Mouse (Mus musculus): ENCODE measurements around the gene Adamts3.
A peak's percentile ranks its signal among the peaks of the same experiment; 100 is the strongest.

Gene Adamts3

GRCm38 (mm10) chr5:89714552-89714951, 168.6 kb downstream of the Adamts3 start:
- Histone ChIP-seq H3K36me3 (ENCODE audit: insufficient read depth, low read length) (no peaks in the 10 kb centered on the region), H3K4me3 (replicated peaks; ENCODE audit: low read length) (no peak overlapping the region), H3K27me3 (ENCODE audit: insufficient read depth, low read length) (no peaks in the 10 kb centered on the region), H3K9me3 (ENCODE audit: low read length) (peaks cover 8% of the 10 kb centered on the region; the same call in 1 of the 2 replicates), H3K4me1 (replicated peaks; ENCODE audit: low read depth, low read length) (no peaks in the 10 kb centered on the region)
- no peak for TF ChIP-seq CTCF (conservative IDR thresholded peaks at IDR 0.05; ENCODE audit: low read length)
- TF ChIP-seq NANOG (IDR thresholded peaks at IDR 0.05; ENCODE audit: borderline replicate concordance, low read length), result no peak
- no peak for TF ChIP-seq POU5F1 (IDR thresholded peaks at IDR 0.05; ENCODE audit: borderline replicate concordance, low read length)

DNA sequence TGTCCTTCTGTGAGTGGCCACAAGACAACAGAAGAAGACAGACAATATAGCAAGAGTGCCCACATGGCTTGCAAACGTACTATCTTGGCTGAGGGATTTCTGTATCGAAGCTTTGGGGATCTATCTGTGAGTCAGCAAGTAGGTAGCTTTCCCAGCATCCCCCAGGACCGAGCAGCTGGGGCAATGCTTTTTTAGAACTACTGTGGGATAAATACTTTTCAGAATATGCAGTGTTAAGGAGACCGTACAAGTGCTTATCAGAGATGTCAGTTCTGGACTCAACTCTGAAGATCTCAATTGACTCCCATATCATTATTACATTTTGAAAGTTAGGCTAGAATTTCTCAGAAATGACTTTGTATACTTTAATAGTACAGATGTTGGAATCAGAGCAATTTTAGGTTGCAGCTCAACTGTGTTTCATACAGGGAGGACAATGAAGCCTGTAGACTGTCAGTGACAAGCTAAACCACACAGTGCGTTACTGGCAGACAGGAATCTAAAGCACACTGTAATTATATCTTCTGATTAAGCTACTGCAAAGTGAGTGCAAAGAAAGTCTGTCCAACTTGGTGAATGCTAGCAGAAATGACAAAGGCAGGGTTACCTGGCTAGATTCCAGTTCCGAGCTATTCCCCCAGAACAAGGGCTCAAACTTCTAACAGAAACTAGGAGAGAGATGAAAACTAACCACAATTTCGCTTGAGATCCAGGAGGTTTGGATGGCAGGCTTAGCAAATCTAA, 171.8 kb downstream of the Adamts3 start:
- no peaks in the 10 kb centered on the region for H3K9me3 ChIP-seq (ENCODE audit: low read length)
- no peaks in the 10 kb centered on the region for H3K27me3 ChIP-seq (ENCODE audit: insufficient read depth, low read length)
- no peak overlapping the region for H3K4me3 ChIP-seq (replicated peaks; ENCODE audit: low read length)
- TF ChIP-seq CTCF (conservative IDR thresholded peaks at IDR 0.05; ENCODE audit: low read length) (no peak), POU5F1 (IDR thresholded peaks at IDR 0.05; ENCODE audit: borderline replicate concordance, low read length) (no peak), NANOG (IDR thresholded peaks at IDR 0.05; ENCODE audit: borderline replicate concordance, low read length) (no peak)
- no peaks in the 10 kb centered on the region for H3K36me3 ChIP-seq (ENCODE audit: insufficient read depth, low read length)
- no peaks in the 10 kb centered on the region for H3K4me1 ChIP-seq (replicated peaks; ENCODE audit: low read depth, low read length)

- H3K27me3 ChIP-seq (ENCODE audit: insufficient read depth, low read length), result no peaks in the 10 kb centered on the region
- H3K36me3 ChIP-seq (ENCODE audit: insufficient read depth, low read length), result no peaks in the 10 kb centered on the region
- no peaks in the 10 kb centered on the region for H3K4me1 ChIP-seq (replicated peaks; ENCODE audit: low read depth, low read length)
- no peak for TF ChIP-seq NANOG (IDR thresholded peaks at IDR 0.05; ENCODE audit: borderline replicate concordance, low read length)
- no peak for TF ChIP-seq CTCF (conservative IDR thresholded peaks at IDR 0.05; ENCODE audit: low read length)
- no peak for TF ChIP-seq POU5F1 (IDR thresholded peaks at IDR 0.05; ENCODE audit: borderline replicate concordance, low read length)
- no peaks in the 10 kb centered on the region for H3K9me3 ChIP-seq (ENCODE audit: low read length)
- H3K4me3 ChIP-seq (replicated peaks; ENCODE audit: low read length), result no peak overlapping the region
Observed at GRCm38 (mm10) chr5:89709459-89709858, 173.7 kb downstream of the Adamts3 start.

GRCm38 (mm10) chr5:89704264-89704663, 178.9 kb downstream of the Adamts3 start:
- TF ChIP-seq CTCF (conservative IDR thresholded peaks at IDR 0.05; ENCODE audit: low read length), result no peak
- TF ChIP-seq POU5F1 (IDR thresholded peaks at IDR 0.05; ENCODE audit: borderline replicate concordance, low read length), result no peak
- TF ChIP-seq NANOG (IDR thresholded peaks at IDR 0.05; ENCODE audit: borderline replicate concordance, low read length), result no peak
- no peak overlapping the region for H3K4me3 ChIP-seq (replicated peaks; ENCODE audit: low read length)
- H3K27me3 ChIP-seq (ENCODE audit: insufficient read depth, low read length), result no peaks in the 10 kb centered on the region

DNA sequence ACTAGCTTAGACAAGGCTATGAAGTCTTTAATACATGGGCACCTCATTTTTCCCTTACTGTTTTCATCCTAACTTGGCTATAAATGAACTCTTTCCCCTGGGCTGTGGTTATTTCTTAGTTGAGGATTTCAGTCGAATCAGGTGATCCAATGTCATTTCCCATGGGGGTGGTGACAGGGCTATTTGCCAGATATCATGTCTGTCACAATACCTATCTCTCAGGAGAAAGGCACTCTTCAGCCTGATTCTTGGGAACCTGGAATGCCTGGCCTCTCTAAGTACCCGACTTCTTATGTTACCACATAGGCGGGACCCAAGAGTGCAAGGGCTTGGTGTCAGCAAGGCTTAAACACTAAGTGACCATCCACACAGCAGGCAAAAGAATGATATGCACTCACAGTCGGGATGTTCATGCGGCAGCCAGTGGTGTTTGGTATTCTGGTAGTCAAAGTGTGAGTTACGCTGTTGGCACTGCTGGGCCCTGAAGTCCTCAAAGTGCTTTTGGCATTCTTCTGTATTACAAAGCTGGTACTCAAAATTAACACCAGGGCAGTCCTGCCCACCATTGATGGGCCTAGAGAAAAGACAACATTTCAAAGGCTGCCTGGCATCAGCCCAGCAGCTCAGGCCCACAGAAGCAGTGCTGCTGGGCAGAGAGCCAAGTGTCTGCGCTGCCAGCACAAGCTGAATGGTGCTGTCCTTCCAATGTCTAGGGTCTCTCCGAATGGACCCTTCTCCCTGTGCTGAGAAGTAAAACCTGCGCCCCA, 181.7 kb downstream of the Adamts3 start:
- TF ChIP-seq POU5F1 (IDR thresholded peaks at IDR 0.05; ENCODE audit: borderline replicate concordance, low read length) (no peak), CTCF (conservative IDR thresholded peaks at IDR 0.05; ENCODE audit: low read length) (no peak), NANOG (IDR thresholded peaks at IDR 0.05; ENCODE audit: borderline replicate concordance, low read length) (no peak)
- Histone ChIP-seq H3K4me3 (replicated peaks; ENCODE audit: low read length) (no peak overlapping the region), H3K9me3 (ENCODE audit: low read length) (no peaks in the 10 kb centered on the region), H3K36me3 (ENCODE audit: insufficient read depth, low read length) (no peaks in the 10 kb centered on the region), H3K27me3 (ENCODE audit: insufficient read depth, low read length) (no peaks in the 10 kb centered on the region), H3K4me1 (replicated peaks; ENCODE audit: low read depth, low read length) (no peaks in the 10 kb centered on the region)

More at GRCm38 (mm10) chr5:89704264-89704663, 178.9 kb downstream of the Adamts3 start:
- H3K9me3 ChIP-seq (ENCODE audit: low read length), result no peaks in the 10 kb centered on the region
- H3K4me1 ChIP-seq (replicated peaks; ENCODE audit: low read depth, low read length), result no peaks in the 10 kb centered on the region
- H3K36me3 ChIP-seq (ENCODE audit: insufficient read depth, low read length), result no peaks in the 10 kb centered on the region

GRCm38 (mm10) chr5:89687826-89688225, 195.3 kb downstream of the Adamts3 start:
- TF ChIP-seq CTCF (conservative IDR thresholded peaks at IDR 0.05; ENCODE audit: low read length) (no peak), NANOG (IDR thresholded peaks at IDR 0.05; ENCODE audit: borderline replicate concordance, low read length) (no peak), POU5F1 (IDR thresholded peaks at IDR 0.05; ENCODE audit: borderline replicate concordance, low read length) (no peak)
- no peak overlapping the region for H3K4me3 ChIP-seq (replicated peaks; ENCODE audit: low read length)
- no peaks in the 10 kb centered on the region for H3K4me1 ChIP-seq (replicated peaks; ENCODE audit: low read depth, low read length)
- no peaks in the 10 kb centered on the region for H3K36me3 ChIP-seq (ENCODE audit: insufficient read depth, low read length)
- H3K9me3 ChIP-seq (ENCODE audit: low read length), result no peaks in the 10 kb centered on the region
- 0 out of 2 replicates have a peak, but pooled peaks cover 4% of the 10 kb centered on the region for H3K27me3 ChIP-seq (ENCODE audit: insufficient read depth, low read length)

DNA sequence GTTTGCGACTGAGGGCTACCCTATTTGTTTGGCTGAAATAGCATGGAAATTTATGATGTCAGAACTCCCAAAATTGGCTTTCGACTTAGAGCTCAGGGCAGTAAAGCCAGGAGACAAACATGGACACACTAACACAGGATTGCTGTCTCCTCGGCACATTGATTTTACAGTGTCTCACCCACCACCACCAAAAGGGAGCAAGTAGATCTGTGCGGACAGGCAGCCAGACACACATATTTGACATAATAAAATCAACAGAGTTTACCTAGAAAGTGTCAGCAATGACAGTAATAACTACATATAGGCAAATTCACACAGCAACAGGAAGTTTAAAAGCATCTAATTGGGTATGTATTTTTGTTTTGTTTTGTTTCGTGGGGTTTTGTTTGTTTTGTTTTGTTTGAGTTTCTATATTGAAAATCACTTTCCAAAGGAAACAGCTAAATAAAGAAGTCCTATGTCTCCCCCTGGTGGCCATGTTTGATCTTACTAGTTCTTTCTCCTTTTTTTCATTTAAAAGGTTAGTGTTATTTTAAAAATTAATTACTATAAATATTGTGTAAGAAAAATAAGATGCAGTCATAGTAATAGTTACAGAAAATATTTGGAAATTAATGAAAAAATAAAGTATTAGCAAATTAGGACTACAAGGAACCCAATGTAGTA, 203.1 kb downstream of the Adamts3 start:
- peaks cover 10% of the 10 kb centered on the region for H3K4me1 ChIP-seq (replicated peaks; ENCODE audit: low read depth, low read length)
- H3K9me3 ChIP-seq (ENCODE audit: low read length), result no peaks in the 10 kb centered on the region
- TF ChIP-seq CTCF (conservative IDR thresholded peaks at IDR 0.05; ENCODE audit: low read length) (peak; percentile 40), NANOG (IDR thresholded peaks at IDR 0.05; ENCODE audit: borderline replicate concordance, low read length) (no peak), POU5F1 (IDR thresholded peaks at IDR 0.05; ENCODE audit: borderline replicate concordance, low read length) (no peak)
- no peak overlapping the region for H3K4me3 ChIP-seq (replicated peaks; ENCODE audit: low read length)
- 0 out of 2 replicates have a peak, but pooled peaks cover 4% of the 10 kb centered on the region for H3K27me3 ChIP-seq (ENCODE audit: insufficient read depth, low read length)
- no peaks in the 10 kb centered on the region for H3K36me3 ChIP-seq (ENCODE audit: insufficient read depth, low read length)

- Histone ChIP-seq H3K9me3 (ENCODE audit: low read length) (no peaks in the 10 kb centered on the region), H3K27me3 (ENCODE audit: insufficient read depth, low read length) (no peaks in the 10 kb centered on the region), H3K36me3 (ENCODE audit: insufficient read depth, low read length) (no peaks in the 10 kb centered on the region), H3K4me3 (replicated peaks; ENCODE audit: low read length) (no peak overlapping the region), H3K4me1 (replicated peaks; ENCODE audit: low read depth, low read length) (peaks cover 21% of the 10 kb centered on the region)
- TF ChIP-seq CTCF (conservative IDR thresholded peaks at IDR 0.05; ENCODE audit: low read length) (no peak), POU5F1 (IDR thresholded peaks at IDR 0.05; ENCODE audit: borderline replicate concordance, low read length) (no peak), NANOG (IDR thresholded peaks at IDR 0.05; ENCODE audit: borderline replicate concordance, low read length) (no peak)
Observed at GRCm38 (mm10) chr5:89678148-89678547, 205.0 kb downstream of the Adamts3 start.
